In the genomic region with DNA sequence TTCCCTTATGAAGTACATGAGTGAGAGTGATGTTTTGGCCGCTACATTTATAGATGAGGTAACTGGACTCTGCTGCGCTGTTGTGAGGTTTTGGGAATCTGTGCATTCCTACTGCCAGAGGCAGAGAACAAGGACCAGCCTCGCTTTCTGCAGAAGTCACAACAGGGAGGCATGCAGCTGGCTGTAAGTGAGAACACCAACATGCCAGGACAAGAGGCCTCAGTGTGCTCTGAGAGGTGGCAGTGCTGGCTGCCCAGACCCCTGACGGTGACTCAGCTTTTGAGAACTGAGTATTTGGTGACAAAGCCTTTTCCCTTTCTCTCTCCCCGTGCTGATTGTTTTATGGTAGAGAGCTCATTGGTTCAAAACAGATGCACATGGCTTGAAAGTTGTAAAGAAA, we compare ENCODE assay signal across 9 mouse cellular contexts. TPM values are rescaled to one million over a fixed set of nuclear protein-coding genes. Genes with fewer than 3 reads are reported as not detected.
DNase-seq lines count a peak whose midpoint lies in the region; ATAC-seq and TF ChIP-seq lines count a peak whose summit lies in the region.
"Had no signal": no experiment of that assay in that cellular context is flagged by ENCODE, and none has a peak within 500 bp of the region (broad histone marks: within the 10 kb centered on the region; RNA-seq: fewer than 3 reads in every experiment).

No protein-coding gene starts in this region.

- no peaks in the 10 kb centered on the region for H3K27me3 ChIP-seq in lung, embryonic 14.5 days (ENCODE audit: insufficient read depth, low read length)
- no peaks in the 10 kb centered on the region for H3K27me3 ChIP-seq in embryonic facial prominence, embryonic 11.5 days (ENCODE audit: control insufficient read depth, insufficient read depth, low read length)
- no peaks in the 10 kb centered on the region for H3K27me3 ChIP-seq in heart, embryonic 16.5 days (ENCODE audit: control insufficient read depth, insufficient read depth, low read length)
- H3K27me3 ChIP-seq in midbrain, embryonic 16.5 days (ENCODE audit: control insufficient read depth, insufficient read depth, low read depth, low read length): no peaks in the 10 kb centered on the region

- no peak overlapping the region for H3K9ac ChIP-seq in lung, embryonic 14.5 days
- no peak overlapping the region for H3K9ac ChIP-seq in embryonic facial prominence, embryonic 11.5 days (replicated peaks; ENCODE audit: low read length)
- no peak overlapping the region for H3K9ac ChIP-seq in heart, embryonic 16.5 days (ENCODE audit: low read length)
- H3K9ac ChIP-seq in midbrain, embryonic 16.5 days (ENCODE audit: low read depth, low read length): no peak overlapping the region; the same call in 1 of the 2 replicates

- H3K4me2 ChIP-seq in lung, embryonic 14.5 days: peak overlapping the region; percentile 63; the same call in 1 of the 2 replicates
- H3K4me2 ChIP-seq in embryonic facial prominence, embryonic 11.5 days (ENCODE audit: low read depth, low read length): no peak overlapping the region
- peak overlapping the region; percentile 68 for H3K4me2 ChIP-seq in heart, embryonic 16.5 days (ENCODE audit: low read depth, low read length)
- H3K4me2 ChIP-seq in midbrain, embryonic 16.5 days (ENCODE audit: low read length): peak overlapping the region; percentile 59; the same call in 1 of the 2 replicates

- peak; percentile 53 for DNase-seq in lung, embryonic 14.5 days
- no peak for DNase-seq in lung, adult 18-20 months
- peak; percentile 25 for DNase-seq in embryonic facial prominence, embryonic 11.5 days (ENCODE audit: low spot score)
- DNase-seq in ovary, adult 18-20 months (ENCODE audit: low spot score): no peak
- no peak for DNase-seq in c-Kit-positive CD71-positive TER-119-positive erythroid progenitor cells, embryonic 14.5 days (ENCODE audit: low spot score)
- DNase-seq: lung, postnatal 4 days had no signal

- no peak overlapping the region for H3K27ac ChIP-seq in lung, embryonic 14.5 days (ENCODE audit: low read depth)
- H3K27ac ChIP-seq in embryonic facial prominence, embryonic 11.5 days (replicated peaks; ENCODE audit: low read depth, low read length): no peak overlapping the region
- H3K27ac ChIP-seq in heart, embryonic 16.5 days (ENCODE audit: low read length): peak overlapping the region; percentile 22
- H3K27ac ChIP-seq in midbrain, embryonic 16.5 days (ENCODE audit: low read length): no peak overlapping the region

- peak; percentile 45 for ATAC-seq in lung, embryonic 14.5 days (ENCODE audit: insufficient read depth)
- no peak for ATAC-seq in embryonic facial prominence, embryonic 11.5 days (replicated peaks; ENCODE audit: insufficient number of reproducible peaks, low FRiP score, low TSS enrichment, low read depth)
- ATAC-seq in heart, embryonic 16.5 days (replicated peaks; ENCODE audit: extremely low read depth, insufficient read depth, low FRiP score): no peak
- no peak for ATAC-seq in midbrain, embryonic 16.5 days
- ATAC-seq in granulocyte monocyte progenitor cell, adult 5-6 weeks (replicated peaks; ENCODE audit: poor library complexity, severe bottlenecking): no peak

- H3K9me3 ChIP-seq in lung, embryonic 14.5 days (ENCODE audit: low read depth, low read length): no peaks in the 10 kb centered on the region
- H3K9me3 ChIP-seq in embryonic facial prominence, embryonic 11.5 days (replicated peaks; ENCODE audit: control insufficient read depth, low read length): no peaks in the 10 kb centered on the region
- no peaks in the 10 kb centered on the region for H3K9me3 ChIP-seq in heart, embryonic 16.5 days (replicated peaks; ENCODE audit: control insufficient read depth, low read length)
- H3K9me3 ChIP-seq in midbrain, embryonic 16.5 days (replicated peaks; ENCODE audit: control insufficient read depth, low read length, poor library complexity, severe bottlenecking): no peaks in the 10 kb centered on the region

- WGBS in lung, embryonic 14.5 days: 23% methylated on average over 5 of the region's 5 CpGs
- 53% methylated on average over 5 of the region's 5 CpGs for WGBS in embryonic facial prominence, embryonic 11.5 days
- WGBS in heart, embryonic 16.5 days: 27% methylated on average over 5 of the region's 5 CpGs
- WGBS in midbrain, embryonic 16.5 days: 40% methylated on average over 5 of the region's 5 CpGs

- peaks cover 3% of the 10 kb centered on the region; the same call in 1 of the 2 replicates for H3K4me1 ChIP-seq in lung, embryonic 14.5 days (ENCODE audit: insufficient read depth)
- H3K4me1 ChIP-seq in embryonic facial prominence, embryonic 11.5 days (ENCODE audit: control insufficient read depth, insufficient read depth, low read length): no peaks in the 10 kb centered on the region; the same call in 1 of the 2 replicates
- peaks cover 5% of the 10 kb centered on the region; the same call in 1 of the 2 replicates for H3K4me1 ChIP-seq in heart, embryonic 16.5 days (ENCODE audit: control insufficient read depth, insufficient read depth, low read length)
- peaks cover 35% of the 10 kb centered on the region for H3K4me1 ChIP-seq in midbrain, embryonic 16.5 days (ENCODE audit: control insufficient read depth, insufficient read depth, low read length)

- H3K36me3 ChIP-seq in lung, embryonic 14.5 days (ENCODE audit: insufficient read depth): no peaks in the 10 kb centered on the region
- H3K36me3 ChIP-seq in embryonic facial prominence, embryonic 11.5 days (replicated peaks; ENCODE audit: control insufficient read depth, insufficient read depth, low read depth, low read length): no peaks in the 10 kb centered on the region
- no peaks in the 10 kb centered on the region for H3K36me3 ChIP-seq in heart, embryonic 16.5 days (ENCODE audit: control insufficient read depth, insufficient read depth)
- no peaks in the 10 kb centered on the region for H3K36me3 ChIP-seq in midbrain, embryonic 16.5 days (ENCODE audit: control insufficient read depth, insufficient read depth, low read length)

- no peak for TF ChIP-seq CTCF in lung, embryonic 14.5 days (IDR thresholded peaks at IDR 0.05; ENCODE audit: low read depth)

- H3K4me3 ChIP-seq in lung, embryonic 14.5 days (ENCODE audit: low read depth, low read length): no peak overlapping the region
- H3K4me3 ChIP-seq in embryonic facial prominence, embryonic 11.5 days (ENCODE audit: low read depth, low read length): no peak overlapping the region
- no peak overlapping the region for H3K4me3 ChIP-seq in heart, embryonic 16.5 days (ENCODE audit: low read length)
- H3K4me3 ChIP-seq in midbrain, embryonic 16.5 days (ENCODE audit: low read depth, low read length): no peak overlapping the region

RNA-seq across cellular contexts. Expression of a gene that starts 4.5 kb away (rescaled TPM):
- polyA plus RNA-seq in lung, embryonic 14.5 days (2014; fragmentation: Nextera tagmentation; extraction: Ambion mirVana): 0.30 and 0.35 TPM in 2 replicates
- 0.40 and 0.49 TPM in 2 replicates for polyA plus RNA-seq in embryonic facial prominence, embryonic 11.5 days (2014; fragmentation: Nextera tagmentation; extraction: Ambion mirVana)
- 1.2 and 2.0 TPM in 2 replicates for polyA plus RNA-seq in heart, embryonic 16.5 days (2015; fragmentation: Nextera tagmentation; extraction: Ambion mirVana)
- polyA plus RNA-seq in midbrain, embryonic 16.5 days (2015; fragmentation: Nextera tagmentation; extraction: Ambion mirVana): 19.5 and 22.0 TPM in 2 replicates
- total RNA-seq in granulocyte monocyte progenitor cell, adult 5-6 weeks (2014; fragmentation: Nextera tagmentation): not detected in 2 replicates
- total RNA-seq in granulocyte monocyte progenitor cell, adult 5-6 weeks (2017): 0.05 TPM in 1 of 2 replicates, not detected in the other

Comparison
In these comparisons a context has a peak if more than half of its experiments do, and no peak if none do; other contexts are left out.
1. DNase-seq: peak in lung, embryonic 14.5 days (single experiment) and embryonic facial prominence, embryonic 11.5 days (single experiment); none in lung, adult 18-20 months (0 of 2), ovary, adult 18-20 months (single experiment) and c-Kit-positive CD71-positive TER-119-positive erythroid progenitor cells, embryonic 14.5 days (single experiment).